Mouse (Mus musculus): ENCODE measurements around the gene Ntm. TPM values are rescaled to one million over a fixed set of nuclear protein-coding genes. Genes with fewer than 3 reads are reported as not detected.

Ntm gene
- polyA plus RNA-seq, 1 experiment from 2014 or later = 11.5 TPM

DNA sequence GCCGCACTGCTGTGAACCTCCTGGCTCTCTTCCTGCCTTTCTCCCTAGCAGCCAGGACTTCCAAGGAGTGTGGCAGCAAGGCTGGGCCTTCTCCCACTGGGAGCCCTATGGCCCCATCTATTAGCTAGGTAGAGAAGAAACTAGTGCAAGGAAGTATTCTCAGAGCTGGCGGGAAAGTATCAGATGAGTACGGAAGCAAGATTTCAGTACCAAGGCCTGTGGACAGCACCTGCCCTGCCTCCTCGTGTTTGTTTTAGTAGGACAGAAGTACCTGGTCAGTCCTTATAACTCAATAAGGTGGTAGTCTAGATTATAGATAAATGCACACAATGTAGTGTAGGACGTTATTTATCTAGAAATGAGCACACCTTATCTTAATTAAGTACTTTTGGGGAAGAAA lies 874.3 kb downstream of the Ntm start:
- H3K4me1 ChIP-seq (ENCODE audit: control insufficient read depth, insufficient read depth, low read length) = no peaks in the 10 kb centered on the region
- no peak overlapping the region for H3K4me3 ChIP-seq (ENCODE audit: low read depth, low read length)
- WGBS = 50% methylated on average over 5 of the region's 5 CpGs
- DNase-seq (ENCODE audit: low spot score) (peak; percentile 68), ATAC-seq (replicated peaks; ENCODE audit: insufficient number of reproducible peaks, low FRiP score, low TSS enrichment, low read depth) (no peak)
- no peak overlapping the region for H3K4me2 ChIP-seq (ENCODE audit: low read depth, low read length)
- H3K9ac ChIP-seq (replicated peaks; ENCODE audit: low read length) = no peak overlapping the region
- H3K27ac ChIP-seq (replicated peaks; ENCODE audit: low read depth, low read length) = no peak overlapping the region
- no peaks in the 10 kb centered on the region for H3K36me3 ChIP-seq (replicated peaks; ENCODE audit: control insufficient read depth, insufficient read depth, low read depth, low read length)
- no peaks in the 10 kb centered on the region for H3K9me3 ChIP-seq (replicated peaks; ENCODE audit: control insufficient read depth, low read length)
- H3K27me3 ChIP-seq (ENCODE audit: control insufficient read depth, insufficient read depth, low read length) = no peaks in the 10 kb centered on the region

DNA sequence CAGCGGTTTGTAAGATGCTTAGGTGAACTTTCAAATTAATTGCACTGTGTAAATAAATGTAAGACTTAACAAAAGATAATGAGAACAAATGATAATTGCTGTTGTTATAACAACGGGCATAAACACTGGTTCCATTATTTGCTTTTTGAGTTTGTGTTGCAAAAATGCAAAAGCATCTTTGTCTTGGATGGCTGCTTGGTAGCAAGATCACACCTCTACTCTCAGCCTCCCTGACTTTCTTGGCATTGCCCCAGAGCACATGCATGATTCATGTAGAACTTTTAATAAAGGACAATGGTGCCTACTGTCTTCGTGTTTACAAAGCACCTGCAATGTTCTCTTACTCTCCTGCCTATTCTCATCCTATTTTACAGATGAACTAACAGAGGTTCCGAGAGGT lies 875.3 kb downstream of the Ntm start:
- no peaks in the 10 kb centered on the region for H3K9me3 ChIP-seq (replicated peaks; ENCODE audit: control insufficient read depth, low read length)
- WGBS = 68% methylated on average over 4 of the region's 4 CpGs
- H3K4me2 ChIP-seq (ENCODE audit: low read depth, low read length) = no peak overlapping the region
- ATAC-seq (replicated peaks; ENCODE audit: insufficient number of reproducible peaks, low FRiP score, low TSS enrichment, low read depth) (no peak), DNase-seq (ENCODE audit: low spot score) (no peak)
- H3K27me3 ChIP-seq (ENCODE audit: control insufficient read depth, insufficient read depth, low read length) = no peaks in the 10 kb centered on the region
- no peak overlapping the region for H3K27ac ChIP-seq (replicated peaks; ENCODE audit: low read depth, low read length)
- no peaks in the 10 kb centered on the region for H3K36me3 ChIP-seq (replicated peaks; ENCODE audit: control insufficient read depth, insufficient read depth, low read depth, low read length)
- H3K4me1 ChIP-seq (ENCODE audit: control insufficient read depth, insufficient read depth, low read length) = no peaks in the 10 kb centered on the region
- no peak overlapping the region for H3K4me3 ChIP-seq (ENCODE audit: low read depth, low read length)
- H3K9ac ChIP-seq (replicated peaks; ENCODE audit: low read length) = no peak overlapping the region

DNA sequence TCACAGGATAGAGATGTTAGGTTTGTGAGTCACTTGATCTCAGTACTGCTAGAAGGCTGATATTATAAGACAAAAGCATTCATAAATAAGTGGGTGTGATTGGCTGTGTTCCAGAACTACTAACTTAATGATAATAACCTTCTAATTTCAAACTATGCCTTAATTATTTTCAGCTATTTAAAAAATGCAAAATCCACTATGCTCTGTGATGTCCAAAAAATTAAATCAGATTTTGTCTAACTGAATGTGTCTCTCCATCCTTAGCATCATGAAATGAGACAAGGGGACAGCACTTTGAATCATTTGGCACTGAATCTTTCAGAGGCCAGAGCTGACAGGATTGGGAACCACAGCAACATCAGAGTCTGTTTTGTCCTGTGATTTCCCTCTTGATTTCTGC lies 875.8 kb downstream of the Ntm start:
- H3K9me3 ChIP-seq (replicated peaks; ENCODE audit: control insufficient read depth, low read length) = no peaks in the 10 kb centered on the region
- DNase-seq (ENCODE audit: low spot score) (no peak), ATAC-seq (replicated peaks; ENCODE audit: insufficient number of reproducible peaks, low FRiP score, low TSS enrichment, low read depth) (no peak)
- no peak overlapping the region for H3K4me3 ChIP-seq (ENCODE audit: low read depth, low read length)
- H3K4me1 ChIP-seq (ENCODE audit: control insufficient read depth, insufficient read depth, low read length) = no peaks in the 10 kb centered on the region
- H3K36me3 ChIP-seq (replicated peaks; ENCODE audit: control insufficient read depth, insufficient read depth, low read depth, low read length) = no peaks in the 10 kb centered on the region
- H3K9ac ChIP-seq (replicated peaks; ENCODE audit: low read length) = no peak overlapping the region
- H3K4me2 ChIP-seq (ENCODE audit: low read depth, low read length) = no peak overlapping the region
- no peaks in the 10 kb centered on the region for H3K27me3 ChIP-seq (ENCODE audit: control insufficient read depth, insufficient read depth, low read length)
- H3K27ac ChIP-seq (replicated peaks; ENCODE audit: low read depth, low read length) = no peak overlapping the region

- 80% methylated on average over 5 of the region's 5 CpGs for WGBS
- ATAC-seq (replicated peaks; ENCODE audit: insufficient number of reproducible peaks, low FRiP score, low TSS enrichment, low read depth) = no peak
These were observed 886.9 kb downstream of the Ntm start for GRCm38 (mm10) chr9:29075924-29076577.

DNA sequence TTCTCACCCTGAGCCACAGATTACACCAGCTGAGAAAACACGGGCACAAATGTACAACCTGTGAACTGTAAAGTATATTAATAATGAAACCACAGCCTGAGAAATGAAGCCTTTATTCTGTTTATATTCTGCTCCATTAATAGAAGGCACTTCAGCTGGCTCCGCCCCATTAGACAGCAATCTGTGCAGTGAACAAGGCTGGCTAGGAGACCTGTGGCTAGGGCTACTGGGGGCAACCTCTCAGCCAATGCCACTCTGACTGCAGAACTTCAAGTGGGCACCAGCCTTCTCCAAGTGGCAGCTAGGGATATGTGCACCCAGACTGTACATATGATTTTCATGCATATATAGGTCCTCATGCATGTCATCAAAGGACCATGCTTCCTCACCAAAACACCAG lies 887.7 kb downstream of the Ntm start:
- no peak for DNase-seq (ENCODE audit: low spot score)
- Histone ChIP-seq H3K4me2 (ENCODE audit: low read depth, low read length) (no peak overlapping the region), H3K27me3 (ENCODE audit: control insufficient read depth, insufficient read depth, low read length) (no peaks in the 10 kb centered on the region), H3K4me1 (ENCODE audit: control insufficient read depth, insufficient read depth, low read length) (no peaks in the 10 kb centered on the region), H3K27ac (replicated peaks; ENCODE audit: low read depth, low read length) (no peak overlapping the region), H3K9ac (replicated peaks; ENCODE audit: low read length) (no peak overlapping the region), H3K9me3 (replicated peaks; ENCODE audit: control insufficient read depth, low read length) (no peaks in the 10 kb centered on the region), H3K4me3 (ENCODE audit: low read depth, low read length) (no peak overlapping the region), H3K36me3 (replicated peaks; ENCODE audit: control insufficient read depth, insufficient read depth, low read depth, low read length) (no peaks in the 10 kb centered on the region)
- 89% methylated on average over 2 of the region's 2 CpGs for WGBS
- ATAC-seq (replicated peaks; ENCODE audit: insufficient number of reproducible peaks, low FRiP score, low TSS enrichment, low read depth) = no peak

More at GRCm38 (mm10) chr9:29075924-29076577, 886.9 kb downstream of the Ntm start:
- no peak for DNase-seq (ENCODE audit: low spot score)
- no peaks in the 10 kb centered on the region for H3K27me3 ChIP-seq (ENCODE audit: control insufficient read depth, insufficient read depth, low read length)
- no peak overlapping the region for H3K9ac ChIP-seq (replicated peaks; ENCODE audit: low read length)
- H3K4me1 ChIP-seq (ENCODE audit: control insufficient read depth, insufficient read depth, low read length) = no peaks in the 10 kb centered on the region
- H3K9me3 ChIP-seq (replicated peaks; ENCODE audit: control insufficient read depth, low read length) = no peaks in the 10 kb centered on the region
- no peak overlapping the region for H3K27ac ChIP-seq (replicated peaks; ENCODE audit: low read depth, low read length)
- no peak overlapping the region for H3K4me2 ChIP-seq (ENCODE audit: low read depth, low read length)
- H3K4me3 ChIP-seq (ENCODE audit: low read depth, low read length) = no peak overlapping the region
- H3K36me3 ChIP-seq (replicated peaks; ENCODE audit: control insufficient read depth, insufficient read depth, low read depth, low read length) = no peaks in the 10 kb centered on the region

- 61% methylated on average over 2 of the region's 2 CpGs for WGBS
- DNase-seq (ENCODE audit: low spot score) (no peak), ATAC-seq (replicated peaks; ENCODE audit: insufficient number of reproducible peaks, low FRiP score, low TSS enrichment, low read depth) (no peak)
- Histone ChIP-seq H3K4me1 (ENCODE audit: control insufficient read depth, insufficient read depth, low read length) (no peaks in the 10 kb centered on the region), H3K27me3 (ENCODE audit: control insufficient read depth, insufficient read depth, low read length) (no peaks in the 10 kb centered on the region), H3K36me3 (replicated peaks; ENCODE audit: control insufficient read depth, insufficient read depth, low read depth, low read length) (no peaks in the 10 kb centered on the region), H3K9ac (replicated peaks; ENCODE audit: low read length) (no peak overlapping the region), H3K9me3 (replicated peaks; ENCODE audit: control insufficient read depth, low read length) (no peaks in the 10 kb centered on the region), H3K27ac (replicated peaks; ENCODE audit: low read depth, low read length) (no peak overlapping the region), H3K4me3 (ENCODE audit: low read depth, low read length) (no peak overlapping the region), H3K4me2 (ENCODE audit: low read depth, low read length) (no peak overlapping the region)
These were observed 888.4 kb downstream of the Ntm start for GRCm38 (mm10) chr9:29074494-29074893.

GRCm38 (mm10) chr9:29071997-29072396 lies 890.9 kb downstream of the Ntm start:
- H3K4me2 ChIP-seq (ENCODE audit: low read depth, low read length) = no peak overlapping the region
- H3K9ac ChIP-seq (replicated peaks; ENCODE audit: low read length) = no peak overlapping the region
- H3K36me3 ChIP-seq (replicated peaks; ENCODE audit: control insufficient read depth, insufficient read depth, low read depth, low read length) = no peaks in the 10 kb centered on the region
- H3K4me3 ChIP-seq (ENCODE audit: low read depth, low read length) = no peak overlapping the region
- no peaks in the 10 kb centered on the region for H3K9me3 ChIP-seq (replicated peaks; ENCODE audit: control insufficient read depth, low read length)
- no peak overlapping the region for H3K27ac ChIP-seq (replicated peaks; ENCODE audit: low read depth, low read length)
- 67% methylated on average over 1 of the region's 1 CpGs for WGBS
- H3K4me1 ChIP-seq (ENCODE audit: control insufficient read depth, insufficient read depth, low read length) = no peaks in the 10 kb centered on the region
- peak; percentile 1 for DNase-seq (ENCODE audit: low spot score)
- no peak for ATAC-seq (replicated peaks; ENCODE audit: insufficient number of reproducible peaks, low FRiP score, low TSS enrichment, low read depth)
- no peaks in the 10 kb centered on the region for H3K27me3 ChIP-seq (ENCODE audit: control insufficient read depth, insufficient read depth, low read length)

- WGBS = 79% methylated on average over 5 of the region's 5 CpGs
- no peaks in the 10 kb centered on the region for H3K36me3 ChIP-seq (replicated peaks; ENCODE audit: control insufficient read depth, insufficient read depth, low read depth, low read length)
- H3K27me3 ChIP-seq (ENCODE audit: control insufficient read depth, insufficient read depth, low read length) = no peaks in the 10 kb centered on the region
- no peak for ATAC-seq (replicated peaks; ENCODE audit: insufficient number of reproducible peaks, low FRiP score, low TSS enrichment, low read depth)
- no peak overlapping the region for H3K4me3 ChIP-seq (ENCODE audit: low read depth, low read length)
- no peak overlapping the region for H3K9ac ChIP-seq (replicated peaks; ENCODE audit: low read length)
- no peak overlapping the region for H3K27ac ChIP-seq (replicated peaks; ENCODE audit: low read depth, low read length)
- H3K4me2 ChIP-seq (ENCODE audit: low read depth, low read length) = no peak overlapping the region
- H3K4me1 ChIP-seq (ENCODE audit: control insufficient read depth, insufficient read depth, low read length) = no peaks in the 10 kb centered on the region
- H3K9me3 ChIP-seq (replicated peaks; ENCODE audit: control insufficient read depth, low read length) = no peaks in the 10 kb centered on the region
- no peak for DNase-seq (ENCODE audit: low spot score)
These were observed 895.4 kb downstream of the Ntm start for GRCm38 (mm10) chr9:29067572-29067971.
